Mouse (Mus musculus): ENCODE measurements at regions not wholly inside any gene's neighbourhood (a gene's known extent, or its start where the extent isn't known, plus 50 kb on each side); places are given as distances from the start of the nearest gene placed in this dataset.

DNA sequence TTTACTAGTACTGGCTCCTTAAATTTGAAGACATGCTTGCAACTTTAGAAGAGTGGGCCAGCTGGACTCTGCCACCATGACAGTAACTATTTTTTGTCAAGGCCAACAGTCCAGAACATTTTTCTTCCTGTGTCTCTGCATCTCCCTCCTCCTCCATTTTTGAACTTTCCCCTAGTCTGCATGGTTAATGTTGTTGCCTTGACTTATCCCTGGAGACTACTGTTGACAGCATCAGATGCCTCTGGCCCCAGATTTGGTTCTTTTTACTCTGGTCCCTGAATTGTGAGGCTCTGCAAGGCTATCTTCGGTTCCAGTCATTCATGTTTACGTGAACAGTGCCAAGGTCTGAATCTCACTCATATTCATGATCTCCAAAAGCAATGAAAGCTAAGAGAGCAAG is 724.4 kb upstream of the 2610301B20Rik start:
- DNase-seq = no peak

DNA sequence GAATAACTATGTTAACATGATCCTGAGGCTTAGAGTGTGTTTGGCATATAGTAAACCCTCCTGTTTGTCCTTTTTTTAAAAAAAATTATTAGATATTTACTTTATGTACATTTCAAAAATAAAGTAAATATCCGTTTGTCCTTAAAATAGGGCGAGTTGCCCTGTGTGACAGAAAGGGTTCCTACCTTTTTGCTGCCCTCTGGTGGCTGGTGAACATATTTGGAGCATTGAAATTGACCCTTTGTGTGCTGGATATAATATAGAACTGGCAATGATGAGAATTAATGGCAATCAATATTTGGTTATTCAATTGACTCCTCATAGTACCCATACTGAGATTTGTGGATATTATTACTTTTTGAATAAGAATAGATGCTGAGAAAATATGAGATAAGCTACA is 723.8 kb upstream of the 2610301B20Rik start:
- peak; percentile 5 to 22 for DNase-seq

DNA sequence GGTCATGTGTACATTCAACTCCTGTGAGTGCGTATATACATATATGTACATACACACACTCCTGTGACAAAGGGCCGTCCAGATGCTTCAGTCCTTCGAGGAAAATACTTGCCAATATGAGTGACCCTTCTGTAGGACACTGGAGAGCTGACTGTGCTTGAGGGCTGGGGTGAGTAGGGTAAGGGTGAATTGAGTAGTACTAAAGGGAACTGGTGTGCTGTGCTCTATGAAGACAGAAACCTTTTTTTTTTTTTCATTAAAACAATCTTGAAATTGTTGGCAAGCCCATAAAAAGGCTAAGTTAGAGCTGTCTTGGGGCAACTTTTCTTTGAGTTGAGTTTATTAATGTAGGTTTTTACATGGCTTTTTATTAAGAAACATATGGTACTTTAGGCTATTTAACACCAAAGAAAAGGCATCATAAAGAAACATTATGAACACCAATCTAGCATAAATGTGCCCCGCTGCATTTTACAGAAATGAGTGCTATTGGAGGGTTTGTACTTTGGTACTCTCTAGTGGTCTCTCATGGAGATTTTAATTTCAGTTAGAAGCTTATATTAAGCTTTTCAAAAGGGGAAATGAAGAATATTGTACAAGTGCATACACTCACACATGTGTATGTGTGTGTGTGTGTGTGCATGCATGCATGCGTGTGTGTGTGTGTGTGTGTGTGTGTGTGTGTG is 718.5 kb upstream of the 2610301B20Rik start:
- DNase-seq = no peak

DNA sequence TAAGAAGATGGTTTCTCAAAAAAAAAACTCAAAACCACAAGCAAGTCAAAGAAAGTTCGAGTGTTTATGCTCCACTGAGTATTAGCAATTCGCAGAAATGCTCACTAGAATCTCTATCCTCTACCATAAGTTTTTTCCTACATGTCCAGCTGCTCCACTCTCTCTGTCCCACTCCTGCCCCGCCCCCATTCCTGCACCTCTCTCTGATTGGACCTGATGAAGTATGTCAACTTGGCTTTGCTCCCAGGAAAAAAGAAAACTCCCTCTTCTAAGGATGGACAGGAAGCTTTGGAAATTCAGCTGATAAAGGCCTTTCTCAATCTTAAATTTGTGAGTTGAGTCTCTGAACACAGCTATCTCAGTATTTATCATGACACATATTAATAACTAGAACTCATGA is 684.4 kb upstream of the 2610301B20Rik start:
- DNase-seq = no peak

DNA sequence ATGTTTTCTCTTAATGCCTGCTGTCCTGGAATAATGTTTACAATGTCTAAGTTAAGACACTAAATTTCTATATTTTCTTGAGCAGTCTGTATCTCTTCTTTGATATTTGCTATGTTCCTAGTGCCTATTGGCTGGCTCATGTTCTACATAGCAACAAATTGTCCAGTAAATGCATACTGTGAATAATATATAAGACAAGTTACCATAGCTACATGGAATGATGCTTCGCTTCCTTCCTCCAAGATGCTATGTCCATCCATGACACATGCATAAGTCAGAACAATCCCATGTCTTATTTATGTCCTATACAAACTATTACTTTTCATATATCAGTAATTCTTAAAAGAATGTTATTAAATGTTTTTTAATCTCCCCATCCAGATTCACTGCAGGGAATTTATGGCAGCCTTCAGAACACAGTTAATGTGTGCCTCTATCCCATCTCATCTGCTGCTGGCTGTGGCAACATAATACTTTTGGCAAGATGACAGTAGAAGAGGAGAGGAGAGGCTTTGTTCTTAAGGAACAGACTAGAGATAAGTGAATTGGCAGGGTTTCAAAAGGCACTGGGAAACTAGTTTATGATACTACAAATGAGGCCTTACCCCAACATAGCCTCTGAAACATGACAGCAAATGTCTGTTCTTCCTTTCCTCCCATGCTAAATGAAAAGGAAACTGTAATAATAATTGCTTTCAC is 676.9 kb upstream of the 2610301B20Rik start:
- no peak for DNase-seq

DNA sequence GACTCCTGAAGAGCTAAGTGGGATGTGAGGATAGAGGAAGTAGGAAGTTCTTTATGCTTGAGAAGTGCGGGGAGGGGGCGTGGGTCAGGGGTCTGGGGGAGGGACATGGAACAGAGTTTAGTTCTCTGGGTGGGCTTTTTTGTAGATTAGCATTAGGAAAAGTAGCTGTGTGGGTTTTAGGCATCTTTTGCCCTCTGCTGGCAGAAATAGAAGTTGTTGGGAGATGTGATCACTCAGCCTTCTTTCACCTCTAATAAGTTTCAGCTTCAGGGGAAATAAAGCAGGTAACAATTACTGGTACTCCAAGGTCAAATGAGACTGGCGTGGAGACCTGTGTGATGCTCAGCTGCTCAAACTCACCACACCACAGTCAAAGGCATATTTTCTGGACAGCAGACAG is 672.5 kb upstream of the 2610301B20Rik start:
- DNase-seq = no peak

DNA sequence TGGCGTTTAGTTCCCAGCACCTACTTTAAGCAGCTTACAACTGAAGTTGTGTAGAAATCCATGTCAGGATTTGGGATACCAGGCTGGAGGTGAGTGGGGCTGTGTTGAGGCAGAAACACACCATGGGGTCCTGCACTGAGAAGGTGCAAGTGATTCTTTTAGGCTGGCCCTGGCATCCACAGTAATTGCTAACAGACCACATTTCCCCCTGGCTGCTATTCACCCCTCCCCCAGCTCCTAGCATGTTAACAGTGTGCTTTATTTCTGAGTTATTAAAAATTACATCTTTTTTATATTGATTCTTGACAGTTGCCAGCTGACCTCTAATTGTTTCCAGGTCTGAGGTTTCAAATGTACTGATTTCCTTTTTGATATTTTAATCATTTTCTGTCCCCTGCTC is 670.1 kb upstream of the 2610301B20Rik start:
- no peak for DNase-seq

DNA sequence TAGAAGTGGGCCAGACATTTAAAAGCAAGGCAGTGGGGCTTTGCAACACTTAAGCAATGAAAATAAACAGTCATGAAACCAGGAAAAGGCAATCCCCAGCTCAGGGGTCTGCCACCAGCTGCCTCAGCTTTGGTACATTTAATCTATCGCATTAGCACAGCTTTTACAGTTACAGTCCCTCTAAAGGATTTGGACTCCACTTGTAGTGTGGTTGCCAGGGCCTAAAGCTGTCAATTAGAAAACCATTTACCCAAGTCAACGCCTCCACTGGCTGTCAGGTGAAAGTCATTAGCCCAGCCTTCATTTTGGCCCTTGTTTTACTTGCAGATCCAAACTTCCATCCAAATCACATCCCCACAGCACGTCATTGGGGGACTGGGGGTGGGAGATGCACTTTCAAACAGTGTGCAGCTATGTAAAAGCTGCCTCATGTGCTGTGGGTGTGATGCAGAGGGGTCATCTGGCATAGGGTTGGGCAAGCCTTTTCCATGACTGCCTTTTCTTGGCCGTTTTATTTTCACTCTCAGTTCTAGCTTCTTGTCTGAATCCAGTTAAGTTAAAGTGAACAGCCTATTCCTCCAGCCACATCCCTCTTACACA is 664.9 kb upstream of the 2610301B20Rik start:
- DNase-seq = no peak

DNA sequence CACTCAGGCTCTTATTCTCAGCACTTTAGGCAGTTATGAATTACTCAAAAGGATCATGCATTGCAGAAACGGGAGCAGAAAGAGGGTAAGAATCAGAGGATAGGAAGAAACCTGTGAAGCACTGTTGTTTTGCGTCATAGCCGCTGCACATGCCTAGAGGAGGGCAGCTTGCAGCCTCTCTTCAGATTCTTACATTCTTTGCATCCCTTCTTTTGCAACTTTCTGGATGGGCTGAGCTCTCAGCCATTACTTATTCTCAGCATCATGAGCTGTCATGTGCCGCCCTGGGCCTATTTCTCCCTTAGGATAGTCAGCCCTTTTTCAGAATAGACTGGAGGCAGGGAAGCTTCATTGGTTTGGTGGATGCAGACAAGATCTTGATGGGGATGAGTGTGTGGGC is 663.0 kb upstream of the 2610301B20Rik start:
- DNase-seq = no peak

DNA sequence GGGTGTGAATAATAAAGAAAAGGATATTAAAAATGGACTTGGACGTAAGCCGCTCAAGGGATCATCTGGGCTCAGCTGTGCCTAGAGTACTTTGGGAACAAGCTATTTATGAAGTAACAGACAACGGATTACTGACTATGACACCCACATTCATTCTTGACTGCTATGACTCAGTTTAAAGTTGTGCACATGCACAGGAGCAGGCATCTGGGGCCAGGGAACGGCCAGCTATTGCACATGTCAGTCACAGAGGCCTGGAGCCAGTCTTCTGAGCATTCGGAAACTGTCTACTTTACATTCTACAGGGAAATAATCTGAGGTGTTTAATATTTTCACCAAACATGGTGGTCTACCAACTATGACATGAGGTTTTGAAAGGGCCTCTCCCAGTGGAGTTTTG is 639.0 kb upstream of the 2610301B20Rik start:
- no peak for DNase-seq

DNA sequence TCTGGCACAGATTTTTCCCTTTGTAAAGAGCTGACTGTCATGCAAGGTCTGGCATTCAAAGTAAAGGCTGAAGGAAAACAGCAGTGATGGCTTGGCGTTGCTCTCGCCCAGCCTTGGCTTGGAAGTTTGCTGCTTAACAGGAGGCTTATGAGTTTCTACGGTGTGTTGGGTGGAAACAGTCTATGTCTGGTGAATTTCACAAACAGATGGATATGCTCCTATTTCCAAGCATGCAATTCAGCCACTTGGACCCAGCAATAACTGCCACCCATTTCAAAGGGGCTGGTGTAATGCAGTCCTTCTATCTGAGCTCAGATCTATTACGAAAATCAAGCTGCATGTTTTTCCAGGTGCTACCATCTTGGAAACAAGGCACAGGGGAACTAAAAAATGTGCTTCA is 632.2 kb upstream of the 2610301B20Rik start:
- no peak for DNase-seq

DNA sequence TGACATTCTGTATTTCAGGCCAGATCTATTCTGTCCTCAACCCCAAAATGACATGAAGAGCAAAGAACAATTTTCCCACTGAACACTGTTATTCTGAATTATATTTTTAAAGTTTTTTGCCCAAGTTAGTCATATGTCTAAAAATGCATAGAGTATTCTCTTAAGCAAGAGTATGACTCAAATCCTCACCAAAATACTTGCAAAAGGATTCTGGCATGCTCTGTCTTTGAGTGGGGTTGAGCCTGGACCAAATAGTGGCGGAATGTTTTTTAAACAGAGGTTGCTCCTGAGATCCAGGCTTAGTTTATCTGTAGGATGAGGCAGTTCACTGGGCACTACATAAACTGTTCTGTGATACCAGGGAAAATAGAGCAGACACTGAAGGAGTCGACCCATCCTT is 631.4 kb upstream of the 2610301B20Rik start:
- DNase-seq = no peak

DNA sequence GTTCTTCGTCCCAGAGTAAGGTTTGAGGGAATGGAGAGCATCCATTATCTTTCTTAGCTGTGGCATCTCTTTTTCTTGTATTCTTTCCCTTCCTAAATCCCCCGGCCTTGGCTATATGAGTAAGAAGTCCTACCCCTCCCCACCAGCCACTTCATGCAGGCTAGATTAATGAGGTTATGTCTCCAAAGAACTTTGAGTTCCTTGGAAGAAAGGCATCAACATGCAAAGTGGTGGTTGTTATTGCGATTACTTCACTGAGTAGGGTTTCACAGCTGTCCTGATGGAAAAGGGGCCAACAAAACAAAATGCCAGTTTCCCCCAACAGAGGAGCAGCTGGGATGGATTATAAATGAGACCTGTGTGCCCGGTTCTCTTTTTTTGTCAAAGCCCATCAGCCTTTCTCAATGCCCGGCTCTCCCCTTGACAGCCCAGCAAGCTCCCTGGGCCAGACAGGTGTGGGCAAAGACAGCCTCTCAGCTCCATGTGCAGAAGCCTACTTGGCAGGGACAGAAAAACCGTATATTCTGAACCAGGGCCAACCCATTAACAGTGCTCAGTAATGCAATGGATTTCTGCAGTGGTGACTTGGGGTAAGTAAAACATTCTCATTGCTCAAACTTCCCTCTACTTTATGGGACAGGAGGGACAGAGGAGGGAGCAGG is 620.1 kb upstream of the 2610301B20Rik start:
- DNase-seq = no peak

DNA sequence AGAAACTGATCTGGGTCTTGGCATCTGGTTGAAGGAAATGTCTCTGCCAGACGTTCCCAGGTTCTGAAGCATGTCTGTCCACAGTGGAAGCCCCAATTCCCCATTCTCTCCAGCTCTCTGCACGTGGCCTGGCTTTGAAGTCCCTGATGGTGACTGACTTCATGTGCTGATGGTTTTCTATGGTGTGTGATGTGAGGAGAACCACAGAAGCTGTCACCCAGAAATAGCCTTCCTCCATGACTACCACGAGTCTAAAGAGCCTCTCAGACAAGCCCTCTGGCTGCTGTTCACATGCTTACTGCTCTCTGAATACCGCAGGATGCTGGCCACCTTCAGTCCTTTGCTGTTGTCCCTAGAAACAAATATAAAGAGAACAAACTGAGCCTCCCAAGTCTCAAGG is 616.8 kb upstream of the 2610301B20Rik start:
- DNase-seq = no peak

DNA sequence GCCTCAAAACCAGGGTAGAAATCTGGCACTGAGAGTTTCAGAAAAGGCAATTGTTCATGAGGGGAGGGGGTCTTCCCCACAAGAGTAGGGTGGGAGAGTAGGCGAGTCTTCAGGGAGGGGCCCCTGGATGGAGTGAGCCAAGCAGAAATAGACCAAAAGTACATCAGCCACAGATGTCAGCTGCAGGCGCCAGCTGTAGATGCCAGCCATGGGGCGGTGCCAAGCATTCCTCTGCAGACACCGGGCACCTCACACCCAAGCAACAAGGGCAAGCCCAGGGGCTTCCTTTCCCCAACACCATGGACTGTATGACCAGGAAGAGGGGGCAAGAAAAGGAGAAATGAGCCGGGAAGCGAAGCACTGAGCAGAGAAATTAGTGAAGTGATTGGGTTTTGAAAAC is 613.9 kb upstream of the 2610301B20Rik start:
- DNase-seq = no peak

DNA sequence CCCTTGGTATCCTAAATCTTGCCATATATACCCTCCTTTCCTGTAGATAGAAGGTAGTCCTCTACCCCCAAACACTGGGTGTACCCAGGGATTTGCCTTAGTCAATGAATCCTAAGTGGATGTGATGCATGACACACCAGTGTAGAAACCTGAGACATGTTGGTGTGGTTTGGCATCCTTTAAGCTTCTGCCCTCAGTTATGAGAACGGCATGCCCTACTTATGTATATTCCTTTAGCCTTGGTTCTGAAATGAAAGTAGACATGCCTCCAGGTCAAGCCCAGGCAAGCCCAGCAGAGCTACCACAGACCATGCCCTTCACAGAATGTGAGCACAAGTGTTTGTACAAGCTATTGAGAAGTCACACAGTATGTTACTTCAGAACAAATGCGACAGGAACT is 608.4 kb upstream of the 2610301B20Rik start:
- DNase-seq = no peak

DNA sequence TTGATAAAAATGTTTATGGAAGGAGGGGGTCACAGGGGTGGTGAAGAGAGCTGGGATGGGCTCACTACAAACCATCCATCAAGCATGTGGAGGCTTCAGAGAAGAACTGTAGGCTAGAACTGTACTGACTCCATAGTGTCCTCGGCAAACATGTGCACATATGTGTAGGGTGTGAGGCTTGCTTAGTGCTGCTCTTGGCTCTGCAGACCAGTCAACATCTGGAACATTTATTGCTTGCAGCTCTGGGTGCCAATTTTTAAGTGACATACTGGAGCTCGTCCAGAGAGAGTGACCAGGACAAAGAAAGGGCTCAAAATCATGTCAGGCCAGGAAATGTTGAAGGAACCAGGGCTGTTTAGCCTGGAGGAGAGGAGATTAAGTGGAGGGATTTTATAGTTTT is 588.7 kb upstream of the 2610301B20Rik start:
- DNase-seq = no peak

DNA sequence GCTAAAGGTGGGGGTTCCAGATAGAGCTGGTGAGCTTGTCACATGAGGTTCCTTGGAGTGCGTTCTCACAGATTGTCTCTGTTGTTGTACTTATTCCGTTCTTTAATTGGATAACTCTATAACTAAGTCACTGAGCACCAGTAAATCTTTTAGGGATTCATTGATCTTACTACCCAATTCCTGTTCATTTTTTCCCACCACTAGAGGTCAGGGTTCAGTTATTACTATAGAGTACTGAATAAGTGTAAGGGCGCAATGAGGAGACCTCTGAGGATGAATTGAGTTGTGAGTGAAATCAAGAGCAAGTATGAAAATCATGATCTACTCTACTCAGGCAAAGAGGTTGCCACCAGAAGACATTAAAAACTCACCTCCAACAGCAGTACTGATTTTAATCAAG is 584.0 kb upstream of the 2610301B20Rik start:
- DNase-seq = no peak

DNA sequence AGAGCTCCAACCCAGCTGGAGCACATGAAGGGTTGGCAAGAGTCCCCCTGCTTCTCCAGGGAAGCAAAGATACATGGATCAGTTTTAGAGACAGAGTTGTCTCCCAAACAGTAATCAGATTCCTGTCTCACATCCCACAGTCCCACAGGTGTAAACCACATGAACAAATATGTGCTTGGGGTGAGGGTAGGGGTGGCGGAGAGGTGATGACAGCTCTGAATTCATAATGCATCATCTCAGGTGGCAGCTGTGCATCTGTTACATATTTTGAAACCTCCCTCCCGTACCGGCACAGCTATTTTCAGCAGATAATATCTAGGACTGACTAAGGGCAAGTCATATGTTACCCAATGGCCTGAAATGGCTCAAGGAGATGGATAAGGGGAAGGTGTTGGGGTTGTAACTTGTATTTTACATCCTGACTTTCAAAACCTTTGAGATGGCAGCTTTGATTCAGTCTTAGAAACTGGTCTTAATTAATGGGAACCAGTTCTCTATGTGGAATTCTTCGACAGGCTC is 579.2 kb upstream of the 2610301B20Rik start:
- DNase-seq = no peak

DNA sequence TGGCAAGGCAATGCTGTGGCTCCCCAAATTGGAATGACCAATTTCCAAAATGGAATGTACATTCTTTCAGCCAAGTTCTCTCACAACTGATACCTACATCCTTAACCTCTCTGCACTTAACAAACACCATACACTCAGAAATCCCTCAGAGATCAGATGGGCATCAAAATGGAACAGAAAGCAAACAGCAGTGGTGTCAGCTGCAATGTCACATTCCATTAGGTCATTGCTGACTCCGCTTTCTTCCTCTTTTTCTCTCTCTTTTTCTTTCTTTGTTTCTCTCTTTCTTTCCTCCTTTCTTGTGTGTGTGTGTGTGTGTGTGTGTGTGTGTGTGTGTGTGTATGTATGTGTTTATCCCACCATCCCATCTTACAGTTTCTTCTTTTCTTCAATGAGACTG is 578.1 kb upstream of the 2610301B20Rik start:
- no peak for DNase-seq

DNA sequence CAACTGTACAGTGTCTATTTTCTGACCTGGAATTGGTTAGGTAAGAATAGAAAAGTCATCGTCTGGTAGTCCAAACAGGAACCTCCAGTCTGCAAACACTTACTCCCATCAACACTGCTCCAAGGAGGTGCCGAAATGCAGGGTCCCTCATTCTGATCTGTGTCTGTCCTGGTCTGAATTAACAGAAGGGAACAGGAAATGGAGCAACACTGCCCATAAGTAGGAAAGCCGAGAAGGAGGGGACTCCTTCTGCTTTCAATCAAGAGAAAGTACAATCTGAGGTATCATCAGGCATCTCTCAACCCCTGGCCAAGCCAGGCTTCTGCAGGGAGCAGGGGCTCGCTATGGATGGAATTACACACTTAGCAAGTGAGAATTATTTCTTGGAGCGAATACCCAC is 562.4 kb upstream of the 2610301B20Rik start:
- no peak for DNase-seq

DNA sequence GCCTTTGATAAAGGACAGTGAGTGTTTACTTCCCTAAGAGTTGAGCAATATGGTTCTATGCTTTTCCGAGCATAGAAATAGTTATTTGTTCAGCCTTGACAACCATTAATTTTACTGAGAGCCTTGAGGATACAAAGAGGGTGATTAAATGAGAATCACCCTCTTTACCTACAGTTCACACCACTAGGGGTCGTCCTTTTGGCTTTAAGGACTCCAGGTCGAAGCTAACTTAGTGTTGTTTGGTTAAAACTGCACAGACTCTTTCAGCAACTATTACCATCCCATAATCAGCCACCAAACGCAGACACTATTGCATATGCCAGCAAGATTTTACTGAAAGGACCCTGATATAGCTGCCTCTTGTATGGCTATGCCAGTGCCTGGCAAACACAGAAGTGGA is 559.2 kb upstream of the 2610301B20Rik start:
- DNase-seq = no peak

DNA sequence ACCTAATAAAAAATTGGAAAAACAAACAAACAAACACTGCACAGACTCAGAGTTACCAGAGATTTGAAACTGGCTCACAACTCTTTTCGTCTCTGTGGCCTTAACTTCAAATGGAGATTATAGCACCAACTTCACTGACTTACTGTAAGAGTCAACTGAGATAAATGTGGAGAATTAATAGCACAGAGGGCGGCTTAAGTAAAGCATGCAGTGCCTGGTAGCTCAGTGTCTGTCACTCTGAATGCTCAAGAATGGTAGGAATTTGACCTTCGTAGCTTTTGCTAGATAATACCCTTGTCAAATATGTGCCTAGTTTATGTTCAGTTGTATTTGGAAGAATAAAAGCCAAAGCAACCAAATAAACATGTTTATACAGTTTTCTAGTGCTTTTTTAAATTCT is 558.4 kb upstream of the 2610301B20Rik start:
- no peak for DNase-seq

DNA sequence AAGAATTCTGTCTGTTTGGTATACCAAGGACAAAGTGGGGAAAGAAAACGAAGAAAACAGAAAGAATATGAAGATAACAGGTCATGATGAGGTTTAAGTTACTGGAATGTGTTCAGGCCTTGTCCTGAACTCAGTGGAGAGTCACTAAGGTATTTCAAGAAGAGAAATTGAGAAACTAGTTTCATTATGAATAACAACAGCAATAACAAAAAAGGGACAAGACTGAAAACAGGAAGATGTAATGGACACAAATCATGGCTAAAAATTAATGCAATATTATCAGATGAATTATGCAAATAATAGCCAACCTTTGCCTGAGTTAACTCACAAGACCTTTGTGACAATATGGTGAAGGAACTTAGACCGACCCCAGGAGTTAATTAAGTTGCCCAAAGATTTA is 530.2 kb upstream of the 2610301B20Rik start:
- DNase-seq = no peak
